Mouse (Mus musculus) hindbrain, embryonic 11.5 days (tissue): ENCODE measurements around the gene Alx3. TPM values are rescaled to one million over a fixed set of nuclear protein-coding genes. Genes with fewer than 3 reads are reported as not detected.

Source experiments
- ATAC-seq: fragments of 200-750 bp; cut with Nextera tagmentation; 2 replicates; pipeline ENCODE4 v1.8.0; 2017; ENCODE audit warnings: mild to moderate bottlenecking, moderate TSS enrichment, moderate library complexity; ENCODE audit not compliant: low FRiP score
- DNase-seq: peaks from one replicate; pipeline ENCODE4 v3.0.0-alpha.2; 2015; ENCODE audit warnings: low spot score
- H3K27ac ChIP-seq: fragments of 300-500 bp; sonication (generic); 2 replicates; pipeline ENCODE4 v1.5.1; 2014; ENCODE audit warnings: mild to moderate bottlenecking, low read depth, low read length
- H3K27me3 ChIP-seq: fragments of 300-500 bp; sonication (generic); 2 replicates; pipeline ENCODE4 v1.6.1; 2014; ENCODE audit warnings: mild to moderate bottlenecking, low read length, moderate library complexity, mixed read lengths; ENCODE audit not compliant: control insufficient read depth, insufficient read depth
- H3K36me3 ChIP-seq: fragments of 300-500 bp; sonication (generic); 2 replicates; pipeline ENCODE4 v1.6.1; 2014; ENCODE audit warnings: mild to moderate bottlenecking, low read length, moderate library complexity, mixed read lengths; ENCODE audit not compliant: control insufficient read depth, insufficient read depth
- H3K4me1 ChIP-seq: fragments of 300-500 bp; sonication (generic); replicated peaks from 2 replicates; pipeline ENCODE4 v1.6.1; 2014; ENCODE audit warnings: low read length, mixed read lengths; ENCODE audit not compliant: control insufficient read depth, insufficient read depth
- H3K4me2 ChIP-seq: fragments of 300-500 bp; sonication (generic); replicated peaks from 2 replicates; pipeline ENCODE4 v1.6.1; 2014; ENCODE audit warnings: mild to moderate bottlenecking, low read depth, low read length
- H3K4me3 ChIP-seq: fragments of 300-500 bp; sonication (generic); 2 replicates; pipeline ENCODE4 v1.5.1; 2014; ENCODE audit warnings: low read depth, low read length
- H3K9ac ChIP-seq: fragments of 300-500 bp; sonication (generic); 2 replicates; pipeline ENCODE4 v1.6.1; 2014; ENCODE audit warnings: low read depth, low read length
- H3K9me3 ChIP-seq: fragments of 300-500 bp; sonication (generic); 2 replicates; pipeline ENCODE4 v1.6.1; 2016; ENCODE audit warnings: low read length; ENCODE audit not compliant: control insufficient read depth
- WGBS: fragments of 180-500 bp; shearing (Covaris S2); extraction: QIAGEN DNeasy Blood & Tissue Kit; methylation state at CpG from one replicate; pipeline ENCODE4 v1.1.7; 2014; 5-methylcytosine and 5-hydroxymethylcytosine counted together
- polyA plus RNA-seq: library from polyadenylated mRNA; unstranded; fragments of >200 nt; fragmentation: Nextera tagmentation; extraction: Ambion mirVana; gene quantifications from 2 replicates; pipeline ENCODE4 v1.2.1, GENCODE M21; 2014

The Alx3 gene
- polyA plus RNA-seq, 1 experiment from 2014 or later = 0.73 TPM

DNA sequence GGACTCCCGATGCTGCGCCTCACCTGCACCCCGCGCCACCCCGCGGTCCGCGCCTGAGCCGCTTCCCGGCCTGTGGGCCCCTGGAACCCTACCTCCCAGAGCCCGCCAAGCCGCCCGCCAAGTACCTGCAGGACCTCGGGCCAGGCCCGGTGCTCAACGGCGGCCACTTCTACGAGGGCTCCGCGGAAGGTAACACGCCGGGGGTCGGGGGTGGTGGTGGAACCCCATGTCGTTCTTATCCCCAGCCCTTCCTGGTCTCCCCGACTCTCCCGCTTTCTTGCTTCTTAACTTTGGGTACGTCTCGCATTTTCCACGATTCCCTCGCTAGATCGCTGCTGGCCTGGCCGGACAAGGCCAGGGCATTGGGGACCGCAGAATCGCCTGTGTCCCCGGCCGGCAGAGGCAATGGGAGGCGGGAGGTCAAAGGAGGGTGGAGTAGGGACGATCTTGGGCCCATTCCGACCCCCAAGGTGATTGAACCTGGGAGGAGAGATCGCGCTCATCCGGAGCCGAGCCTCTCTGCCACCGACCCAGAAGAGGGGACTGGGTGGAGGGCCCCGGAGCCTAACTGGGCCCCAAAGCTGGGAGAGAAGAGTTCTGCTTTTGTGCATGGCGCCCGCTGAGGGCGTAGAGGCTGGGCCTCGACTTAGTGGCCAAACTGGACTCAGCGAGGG, 570 bp downstream of the Alx3 start:
- Histone ChIP-seq H3K36me3 (no peaks in the 10 kb centered on the region), H3K4me3 (peak overlapping the region; percentile 34), H3K27ac (no peak overlapping the region), H3K4me2 (peak overlapping the region; percentile 60), H3K27me3 (peaks cover 74% of the 10 kb centered on the region), H3K9ac (peak overlapping the region; percentile 28; the same call in 1 of the 2 replicates), H3K9me3 (no peaks in the 10 kb centered on the region), H3K4me1 (peaks cover 7% of the 10 kb centered on the region)
- DNase-seq (peak; percentile 71), ATAC-seq (peak; percentile 45)
- 1% methylated on average over 48 of the region's 50 CpGs for WGBS

DNA sequence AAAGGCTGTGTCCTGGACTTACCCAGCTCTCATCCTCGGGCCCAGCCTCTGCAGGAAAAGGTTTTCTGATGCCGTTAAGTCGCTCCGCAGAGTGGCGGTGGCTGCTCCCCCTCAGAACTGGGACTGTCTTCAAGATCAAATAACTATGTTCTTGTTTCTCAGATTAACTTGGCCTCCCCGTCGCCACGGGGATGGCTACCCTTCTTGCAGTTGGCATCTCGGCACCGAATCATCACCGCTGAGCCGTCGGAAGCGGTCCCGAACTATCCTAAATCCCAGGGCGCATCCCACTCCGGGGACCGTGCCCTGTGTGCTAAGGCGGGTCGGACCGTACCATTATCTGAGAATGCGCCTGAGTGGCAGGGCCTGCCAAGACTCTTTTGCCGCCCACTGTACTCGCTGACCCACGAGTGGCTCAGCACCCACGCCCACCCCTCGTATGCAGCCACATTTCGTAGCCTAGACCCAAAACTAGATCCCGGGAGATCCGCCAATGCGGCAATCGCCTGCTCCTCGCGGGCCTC, 1.2 kb downstream of the Alx3 start:
- Histone ChIP-seq H3K9me3 (no peaks in the 10 kb centered on the region), H3K27me3 (peaks cover 74% of the 10 kb centered on the region), H3K36me3 (no peaks in the 10 kb centered on the region), H3K4me2 (no peak overlapping the region), H3K9ac (no peak overlapping the region), H3K4me1 (peaks cover 7% of the 10 kb centered on the region), H3K27ac (no peak overlapping the region), H3K4me3 (peak overlapping the region; percentile 34)
- WGBS = under 1% methylated on average over 34 of the region's 34 CpGs
- ATAC-seq = peak; percentile 28; the same call in 1 of the 2 replicates
- peak; percentile 75 for DNase-seq

DNA sequence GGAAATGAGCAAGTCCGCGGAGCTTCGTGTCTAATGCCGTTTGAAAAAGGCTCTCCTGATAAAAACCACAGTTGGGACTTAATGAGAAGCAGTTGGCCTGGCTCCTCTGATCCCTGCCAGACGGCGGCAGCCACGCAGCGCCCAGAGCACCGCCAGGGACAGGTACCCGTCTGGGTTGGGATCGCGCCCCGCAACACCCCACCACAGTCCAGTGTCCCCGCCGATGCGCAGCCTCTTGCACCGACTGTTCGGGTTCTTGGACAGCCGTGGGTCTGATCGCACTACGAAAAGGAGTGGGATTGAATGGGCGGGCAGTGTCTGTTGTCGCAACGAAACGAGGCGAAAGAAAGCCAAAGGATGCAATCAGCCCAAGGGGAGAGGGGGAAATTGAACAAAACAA, 1.7 kb downstream of the Alx3 start:
- DNase-seq = no peak
- H3K27me3 ChIP-seq = peaks cover 74% of the 10 kb centered on the region

DNA sequence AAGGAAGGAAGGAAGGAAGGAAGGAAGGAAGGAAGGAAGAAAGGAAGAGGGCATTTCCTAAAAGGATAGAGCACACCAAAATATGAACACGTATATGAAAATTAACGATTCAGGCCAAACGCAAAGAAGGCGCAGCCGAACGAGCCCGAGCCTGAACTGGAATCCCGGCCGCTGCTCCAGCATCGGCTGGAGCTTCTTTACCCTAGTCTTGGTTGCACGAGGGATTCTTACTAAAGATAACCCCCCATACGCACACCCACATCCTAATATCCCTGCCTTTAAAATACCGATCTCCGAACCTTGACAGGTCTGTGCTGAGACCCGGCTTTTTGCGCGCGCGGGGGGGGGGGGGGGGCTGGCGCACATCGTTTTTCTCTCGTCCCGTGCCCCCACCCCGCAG, 2.3 kb downstream of the Alx3 start:
- peaks cover 7% of the 10 kb centered on the region for H3K4me1 ChIP-seq
- ATAC-seq (no peak), DNase-seq (no peak)
- H3K4me3 ChIP-seq = no peak overlapping the region
- 2% methylated on average over 21 of the region's 24 CpGs for WGBS
- H3K9me3 ChIP-seq = no peaks in the 10 kb centered on the region
- peaks cover 74% of the 10 kb centered on the region for H3K27me3 ChIP-seq
- H3K27ac ChIP-seq = no peak overlapping the region
- no peaks in the 10 kb centered on the region for H3K36me3 ChIP-seq
- no peak overlapping the region for H3K9ac ChIP-seq
- no peak overlapping the region for H3K4me2 ChIP-seq

More for the DNA sequence above, 1.7 kb downstream of the Alx3 start:
- no peak overlapping the region for H3K4me2 ChIP-seq
- peak overlapping the region; percentile 1; the same call in 1 of the 2 replicates for H3K4me3 ChIP-seq
- 0% methylated on average over 26 of the region's 26 CpGs for WGBS
- peaks cover 7% of the 10 kb centered on the region for H3K4me1 ChIP-seq
- ATAC-seq = no peak; the same call in 1 of the 2 replicates
- no peaks in the 10 kb centered on the region for H3K36me3 ChIP-seq
- H3K9ac ChIP-seq = no peak overlapping the region
- no peaks in the 10 kb centered on the region for H3K9me3 ChIP-seq
- H3K27ac ChIP-seq = no peak overlapping the region

DNA sequence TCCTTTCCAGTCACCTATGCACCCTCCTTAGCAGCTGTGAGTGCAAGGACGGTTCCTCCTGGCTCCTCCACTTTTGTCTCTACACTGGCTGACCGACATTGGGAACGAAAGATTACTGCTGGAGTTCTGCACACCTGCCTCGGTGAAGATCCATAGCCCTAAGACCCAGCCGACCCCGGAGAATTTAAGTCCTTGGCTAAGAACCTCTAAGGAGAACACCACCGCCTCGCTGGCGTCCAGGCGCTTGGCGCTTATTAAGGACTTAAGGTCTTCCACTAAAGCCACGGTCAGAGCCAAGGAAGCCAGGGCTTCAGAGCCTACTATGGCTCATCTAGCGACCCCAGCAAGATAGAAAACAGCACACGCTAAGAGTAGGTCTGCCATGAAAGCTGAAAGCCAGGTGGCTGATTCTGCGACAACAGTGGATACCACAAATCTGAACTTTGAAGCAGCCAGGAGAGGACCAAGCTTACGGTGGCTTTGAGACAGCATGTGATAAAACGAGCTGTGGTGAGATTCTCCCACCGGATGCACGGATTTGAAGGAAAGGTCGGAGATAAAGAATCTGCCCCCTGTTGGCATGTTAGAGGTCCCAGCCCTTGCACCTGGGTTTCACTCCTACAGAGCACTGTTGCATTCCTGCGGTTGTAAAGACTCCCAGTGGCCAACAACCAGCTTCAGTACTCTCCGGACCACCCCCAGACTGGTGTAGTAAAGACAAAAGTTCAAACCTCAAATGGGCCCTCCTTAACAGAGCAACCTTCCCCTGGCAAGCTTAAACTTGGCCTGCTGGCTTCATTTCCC, 3.0 kb downstream of the Alx3 start:
- Histone ChIP-seq H3K9ac (no peak overlapping the region), H3K27ac (no peak overlapping the region), H3K36me3 (no peaks in the 10 kb centered on the region), H3K4me3 (no peak overlapping the region), H3K27me3 (peaks cover 69% of the 10 kb centered on the region), H3K4me1 (peaks cover 7% of the 10 kb centered on the region), H3K9me3 (no peaks in the 10 kb centered on the region), H3K4me2 (no peak overlapping the region)
- DNase-seq (peak; percentile 68), ATAC-seq (no peak)
- 3% methylated on average over 22 of the region's 22 CpGs for WGBS

- 37% methylated on average over 6 of the region's 6 CpGs for WGBS
Measured at GRCm38 (mm10) chr3:107600127-107600526, 5.3 kb downstream of the Alx3 start.

GRCm38 (mm10) chr3:107605304-107605703, 10.5 kb downstream of the Alx3 start:
- WGBS = 4% methylated on average over 4 of the region's 4 CpGs
- Histone ChIP-seq H3K4me1 (no peaks in the 10 kb centered on the region), H3K9ac (no peak overlapping the region), H3K4me3 (no peak overlapping the region), H3K27me3 (peaks cover 3% of the 10 kb centered on the region; the same call in 1 of the 2 replicates), H3K4me2 (no peak overlapping the region), H3K36me3 (no peaks in the 10 kb centered on the region), H3K9me3 (no peaks in the 10 kb centered on the region), H3K27ac (no peak overlapping the region)
- DNase-seq (peak; percentile 81), ATAC-seq (peak; percentile 55; the same call in 1 of the 2 replicates)

More at GRCm38 (mm10) chr3:107600127-107600526, 5.3 kb downstream of the Alx3 start:
- no peak; the same call in 1 of the 2 replicates for ATAC-seq
- Histone ChIP-seq H3K9me3 (no peaks in the 10 kb centered on the region), H3K4me3 (no peak overlapping the region), H3K9ac (no peak overlapping the region), H3K4me2 (no peak overlapping the region), H3K27me3 (peaks cover 49% of the 10 kb centered on the region), H3K27ac (no peak overlapping the region), H3K4me1 (peaks cover 3% of the 10 kb centered on the region), H3K36me3 (no peaks in the 10 kb centered on the region)
- DNase-seq = no peak

DNA sequence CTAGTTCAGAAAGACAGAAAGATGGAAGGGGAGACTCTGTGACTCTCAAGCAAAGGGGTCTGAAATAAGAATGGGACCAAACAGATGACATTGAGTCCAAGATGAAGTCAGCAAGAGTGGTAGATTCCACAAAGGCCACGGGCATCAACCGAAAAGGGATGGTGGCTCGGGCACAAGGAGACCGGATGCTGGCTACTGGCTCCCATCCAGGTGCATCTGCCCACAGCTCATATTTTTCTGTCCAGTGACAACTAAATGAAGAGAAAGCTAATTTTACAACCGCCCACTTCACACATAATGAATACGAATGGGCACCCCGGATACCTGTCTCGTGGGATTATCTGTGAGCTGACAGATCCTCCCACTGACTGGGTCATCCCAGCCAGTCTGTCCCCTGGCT, 12.4 kb downstream of the Alx3 start:
- no peaks in the 10 kb centered on the region for H3K4me1 ChIP-seq
- DNase-seq (no peak), ATAC-seq (no peak)
- 89% methylated on average over 8 of the region's 8 CpGs for WGBS
- no peak overlapping the region for H3K27ac ChIP-seq
- no peaks in the 10 kb centered on the region for H3K9me3 ChIP-seq
- no peak overlapping the region for H3K9ac ChIP-seq
- H3K36me3 ChIP-seq = no peaks in the 10 kb centered on the region
- H3K4me2 ChIP-seq = no peak overlapping the region
- peaks cover 3% of the 10 kb centered on the region; the same call in 1 of the 2 replicates for H3K27me3 ChIP-seq
- H3K4me3 ChIP-seq = no peak overlapping the region
